8 mouse cellular contexts compared by ENCODE assay signal in the genomic region with DNA sequence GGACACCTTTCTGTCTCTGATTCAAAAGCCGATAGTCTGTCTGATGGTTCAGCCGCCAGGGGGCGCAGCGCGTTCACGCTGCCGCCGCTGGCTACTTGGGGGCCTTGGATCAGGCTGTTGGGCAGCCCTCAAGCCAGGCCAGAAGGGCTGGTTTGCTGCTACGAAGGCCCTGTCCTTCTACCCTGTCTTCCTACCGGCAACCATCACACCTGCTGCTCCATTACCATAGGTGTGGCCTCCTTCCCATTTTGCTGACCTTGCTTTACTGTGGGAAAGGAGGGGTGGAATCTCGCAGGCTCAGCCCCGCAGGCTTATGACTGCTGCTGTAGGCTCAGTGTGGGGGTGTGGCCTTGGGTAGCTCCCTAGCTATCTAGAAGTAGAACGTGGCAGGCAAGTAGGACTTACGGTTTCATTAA. TPM values are rescaled to one million over a fixed set of nuclear protein-coding genes. Genes with fewer than 3 reads are reported as not detected.
A peak's percentile ranks its signal among the peaks of the same experiment; 100 is the strongest.
DNase-seq lines count a peak whose midpoint lies in the region; ATAC-seq and TF ChIP-seq lines count a peak whose summit lies in the region.

No protein-coding gene starts in this region.

- peaks cover 29% of the 10 kb centered on the region for H3K27me3 ChIP-seq in forebrain, embryonic 16.5 days (replicated peaks; ENCODE audit: control insufficient read depth, insufficient read depth, low read length)

- H3K9ac ChIP-seq in forebrain, embryonic 16.5 days (replicated peaks; ENCODE audit: low read depth, low read length): no peak overlapping the region

- ATAC-seq in forebrain, embryonic 16.5 days: no peak
- ATAC-seq in hematopoietic stem cell, adult 5-6 weeks (replicated peaks in 1 of 2; ENCODE audit: insufficient read depth in 1 of 2, low FRiP score in 2 of 2, low TSS enrichment in 1 of 2, low read depth in 1 of 2, poor library complexity in 2 of 2, severe bottlenecking in 2 of 2): peak; percentile 22 to 29; a peak in 2 of 4 replicates
- peak; percentile 51 for ATAC-seq in megakaryocyte progenitor cell, adult 5-6 weeks (replicated peaks; ENCODE audit: poor library complexity)

- peak; percentile 96 for TF ChIP-seq CTCF in layer of hippocampus, adult 2 months (conservative IDR thresholded peaks at IDR 0.05)

- intact Hi-C loops in left cerebral cortex, postnatal 25 days (cut with DNase I): loop anchor here (2.0 kb wide), 1 partner anchor 33 kb away; no protein-coding TSS in a partner anchor

- no peak overlapping the region for H3K27ac ChIP-seq in layer of hippocampus, adult 2 months
- H3K27ac ChIP-seq in forebrain, embryonic 16.5 days (ENCODE audit: low read length): no peak overlapping the region

- peak in 1 of 2 experiments; percentile 77 for DNase-seq in layer of hippocampus, adult 2 months (ENCODE audit: low spot score in 2 of 2)
- DNase-seq in layer of hippocampus, adult 9-11 months: no peak
- DNase-seq in cerebellum, adult 18-20 months: peak; percentile 78 to 90
- peak; percentile 63 to 71 for DNase-seq in left cerebral cortex, postnatal 25 days (ENCODE audit: low spot score in 2 of 2)
- DNase-seq in spleen, postnatal 10 days (ENCODE audit: low spot score in 2 of 2): peak; percentile 72 to 89

- H3K4me1 ChIP-seq in forebrain, embryonic 16.5 days (replicated peaks; ENCODE audit: control insufficient read depth, insufficient read depth, low read length): peaks cover 15% of the 10 kb centered on the region

- H3K36me3 ChIP-seq in forebrain, embryonic 16.5 days (ENCODE audit: control insufficient read depth, insufficient read depth): no peaks in the 10 kb centered on the region

- H3K9me3 ChIP-seq in forebrain, embryonic 16.5 days (ENCODE audit: control insufficient read depth, low read length): no peaks in the 10 kb centered on the region

- H3K4me2 ChIP-seq in forebrain, embryonic 16.5 days (ENCODE audit: low read length): 0 out of 2 replicates have a peak overlapping the region, but pooled peaks have one; percentile 16

- 15% methylated on average over 14 of the region's 14 CpGs for WGBS in forebrain, embryonic 16.5 days

- no peak overlapping the region for H3K4me3 ChIP-seq in layer of hippocampus, adult 2 months
- no peak overlapping the region for H3K4me3 ChIP-seq in forebrain, embryonic 16.5 days (replicated peaks; ENCODE audit: low read length)

RNA-seq across cellular contexts. Expression of a gene that starts 3.8 kb away (rescaled TPM):
- total RNA-seq in layer of hippocampus, adult 2 months (2021): under 1 TPM in 1 of 2 experiments, not detected in 1; 0.39 TPM
- polyA plus RNA-seq in forebrain, embryonic 16.5 days (2015; fragmentation: Nextera tagmentation; extraction: Ambion mirVana): not detected in 2 replicates
- 1.5 and 1.7 TPM in 2 replicates for total RNA-seq in hematopoietic stem cell, adult 5-6 weeks (2017)
- under 1 TPM; 0.53 to 0.55 TPM for total RNA-seq in left cerebral cortex, postnatal 25 days (2021)
- 0.15 and 0.69 TPM in 2 replicates for total RNA-seq in megakaryocyte progenitor cell, adult 5-6 weeks (2015)
- total RNA-seq in megakaryocyte progenitor cell, adult 5-6 weeks (2017): 0.29 and 0.91 TPM in 2 replicates

RNA-seq across cellular contexts. Expression of a gene that starts 9.7 kb away (rescaled TPM):
- total RNA-seq in layer of hippocampus, adult 2 months (2021): 10 to 100 TPM; 86.3 to 89.0 TPM
- 403 and 441 TPM in 2 replicates for polyA plus RNA-seq in forebrain, embryonic 16.5 days (2015; fragmentation: Nextera tagmentation; extraction: Ambion mirVana)
- 75.7 and 76.0 TPM in 2 replicates for total RNA-seq in hematopoietic stem cell, adult 5-6 weeks (2017)
- total RNA-seq in left cerebral cortex, postnatal 25 days (2021): 10 to 100 TPM; 91.8 to 96.6 TPM
- 11.1 and 14.5 TPM in 2 replicates for total RNA-seq in megakaryocyte progenitor cell, adult 5-6 weeks (2015)
- 24.3 and 29.0 TPM in 2 replicates for total RNA-seq in megakaryocyte progenitor cell, adult 5-6 weeks (2017)

RNA-seq across cellular contexts. Expression of a gene that starts 24.8 kb away (rescaled TPM):
- total RNA-seq in layer of hippocampus, adult 2 months (2021): 10 to 100 TPM; 17.4 to 19.5 TPM
- polyA plus RNA-seq in forebrain, embryonic 16.5 days (2015; fragmentation: Nextera tagmentation; extraction: Ambion mirVana): 54.9 and 58.1 TPM in 2 replicates
- 15.1 and 15.6 TPM in 2 replicates for total RNA-seq in hematopoietic stem cell, adult 5-6 weeks (2017)
- total RNA-seq in left cerebral cortex, postnatal 25 days (2021): 10 to 100 TPM; 19.1 to 21.1 TPM
- total RNA-seq in megakaryocyte progenitor cell, adult 5-6 weeks (2015): 16.0 and 17.3 TPM in 2 replicates
- total RNA-seq in megakaryocyte progenitor cell, adult 5-6 weeks (2017): 11.2 and 18.8 TPM in 2 replicates

RNA-seq across cellular contexts. Expression of a gene that starts 37.1 kb away (rescaled TPM):
- 10 to 100 TPM; 68.9 to 69.5 TPM for total RNA-seq in layer of hippocampus, adult 2 months (2021)
- 188 and 205 TPM in 2 replicates for polyA plus RNA-seq in forebrain, embryonic 16.5 days (2015; fragmentation: Nextera tagmentation; extraction: Ambion mirVana)
- total RNA-seq in hematopoietic stem cell, adult 5-6 weeks (2017): 204 and 224 TPM in 2 replicates
- 10 to 100 TPM; 66.3 to 69.3 TPM for total RNA-seq in left cerebral cortex, postnatal 25 days (2021)
- 192 and 203 TPM in 2 replicates for total RNA-seq in megakaryocyte progenitor cell, adult 5-6 weeks (2015)
- total RNA-seq in megakaryocyte progenitor cell, adult 5-6 weeks (2017): 259 and 271 TPM in 2 replicates
